Mouse (Mus musculus): Measurements from ENCODE around the gene Fzr1.

The Fzr1 gene

GRCm38 (mm10) chr10:81328386-81328785, 49.9 kb downstream of the Fzr1 start, which contains the start of gene Tbxa2r:
TSS of gene Tbxa2r (plus strand) at chr10:81328731.
- DNase-seq (ENCODE audit: low spot score), result no peak

GRCm38 (mm10) chr10:81327959-81328358, 50.4 kb downstream of the Fzr1 start:
- no peak for DNase-seq (ENCODE audit: low spot score)

GRCm38 (mm10) chr10:81326858-81327257, 51.5 kb downstream of the Fzr1 start:
- DNase-seq (ENCODE audit: low spot score), result no peak

- DNase-seq (ENCODE audit: low spot score), result no peak
Measured at GRCm38 (mm10) chr10:81325781-81326180, 52.5 kb downstream of the Fzr1 start.

GRCm38 (mm10) chr10:81325176-81325575, 53.1 kb downstream of the Fzr1 start:
- DNase-seq (ENCODE audit: low spot score), result no peak

- DNase-seq (ENCODE audit: low spot score), result no peak
Measured at GRCm38 (mm10) chr10:81323791-81324530, 54.4 kb downstream of the Fzr1 start.

GRCm38 (mm10) chr10:81323141-81323775, 55.1 kb downstream of the Fzr1 start:
- no peak for DNase-seq (ENCODE audit: low spot score)

GRCm38 (mm10) chr10:81322444-81322843, 55.9 kb downstream of the Fzr1 start:
- no peak for DNase-seq (ENCODE audit: low spot score)

- DNase-seq (ENCODE audit: low spot score), result no peak
Measured at GRCm38 (mm10) chr10:81321436-81321835, 56.9 kb downstream of the Fzr1 start.

GRCm38 (mm10) chr10:81320550-81321347, 57.6 kb downstream of the Fzr1 start, which contains the start of gene Cactin:
TSS of gene Cactin (plus strand) at chr10:81321103.
- DNase-seq (ENCODE audit: low spot score), result peak; percentile 100

- peak; percentile 99 for DNase-seq (ENCODE audit: low spot score)
Measured at GRCm38 (mm10) chr10:81319741-81320549, 58.4 kb downstream of the Fzr1 start.

- DNase-seq (ENCODE audit: low spot score), result no peak
Measured at GRCm38 (mm10) chr10:81319330-81319699, 59.0 kb downstream of the Fzr1 start.

GRCm38 (mm10) chr10:81318589-81319329, 59.6 kb downstream of the Fzr1 start:
- DNase-seq (ENCODE audit: low spot score), result no peak

GRCm38 (mm10) chr10:81317273-81317672, 61.0 kb downstream of the Fzr1 start:
- DNase-seq (ENCODE audit: low spot score), result peak; percentile 58

GRCm38 (mm10) chr10:81316338-81317060, 61.8 kb downstream of the Fzr1 start:
- DNase-seq (ENCODE audit: low spot score), result peak; percentile 67

Data from retina, embryonic 14.5 days (tissue).